Mouse (Mus musculus) adrenal gland (tissue): Measurements from ENCODE around the gene Xpo6.

Experiments used
- intact Hi-C: fragments of 180-260 bp; cut with DNase I; formaldehyde crosslinking; loops from one replicate; pipeline ENCODE4 v1.15.1; 2025
- long read RNA-seq, 2 experiments: library from polyadenylated mRNA; unstranded; transcript quantifications; one replicate each; pipeline ENCODE4 v2.0.0; 2020; ENCODE audit warnings: borderline replicate concordance in 1 of 2; ENCODE audit not compliant: insufficient replicate concordance in 1 of 2

The Xpo6 gene
- long read RNA-seq, experiment 1, full-length matches to known transcripts = 6 of 17 reads
- long read RNA-seq, experiment 1, partial matches to known transcripts = 8 of 17 reads
- long read RNA-seq, experiment 1, other reads (novel, unspliced or antisense) = 3 of 17 reads
- long read RNA-seq, experiment 2, full-length matches to known transcripts = 2 of 9 reads
- long read RNA-seq, experiment 2, partial matches to known transcripts = 7 of 9 reads
- long read RNA-seq, experiment 2, other reads (novel, unspliced or antisense) = 0 of 9 reads

GRCm38 (mm10) chr7:126200178-126200996, at the start of gene Xpo6:
Gene Xpo6, minus strand, starts transcription at chr7:126200501.
- intact Hi-C loops = no loop called here

- intact Hi-C loops = no loop called here
These were observed 49.7 kb upstream of the Xpo6 start for GRCm38 (mm10) chr7:126249986-126250385.

- intact Hi-C loops = no loop called here
These were observed 48.8 kb upstream of the Xpo6 start for GRCm38 (mm10) chr7:126249146-126249545.

- intact Hi-C loops = no loop called here
These were observed 48.4 kb upstream of the Xpo6 start for GRCm38 (mm10) chr7:126248641-126249141.

- intact Hi-C loops = no loop called here
These were observed 47.8 kb upstream of the Xpo6 start for GRCm38 (mm10) chr7:126248088-126248487.

- intact Hi-C loops = no loop called here
These were observed 44.0 kb upstream of the Xpo6 start for GRCm38 (mm10) chr7:126244168-126244750.

- intact Hi-C loops = no loop called here
These were observed 40.6 kb upstream of the Xpo6 start for GRCm38 (mm10) chr7:126240814-126241360.

GRCm38 (mm10) chr7:126236794-126237192, 36.5 kb upstream of the Xpo6 start:
- intact Hi-C loops = no loop called here

GRCm38 (mm10) chr7:126236083-126236793, 35.9 kb upstream of the Xpo6 start:
- intact Hi-C loops = no loop called here

- intact Hi-C loops = no loop called here
These were observed 34.3 kb upstream of the Xpo6 start for GRCm38 (mm10) chr7:126234611-126235010.

GRCm38 (mm10) chr7:126232345-126233071, 32.2 kb upstream of the Xpo6 start:
- intact Hi-C loops = no loop called here

- intact Hi-C loops = no loop called here
These were observed 30.3 kb upstream of the Xpo6 start for GRCm38 (mm10) chr7:126230357-126231148.

- intact Hi-C loops = no loop called here
These were observed 25.8 kb upstream of the Xpo6 start for GRCm38 (mm10) chr7:126226136-126226535.

- intact Hi-C loops = no loop called here
These were observed 22.5 kb upstream of the Xpo6 start for GRCm38 (mm10) chr7:126222753-126223152.

GRCm38 (mm10) chr7:126220611-126221010, 20.3 kb upstream of the Xpo6 start:
- intact Hi-C loops = no loop called here

- intact Hi-C loops = no loop called here
These were observed 18.0 kb upstream of the Xpo6 start for GRCm38 (mm10) chr7:126218311-126218710.

- intact Hi-C loops = no loop called here
These were observed 16.6 kb upstream of the Xpo6 start for GRCm38 (mm10) chr7:126216867-126217266.

- intact Hi-C loops = no loop called here
These were observed 10.6 kb upstream of the Xpo6 start for GRCm38 (mm10) chr7:126210856-126211255.

GRCm38 (mm10) chr7:126200997-126201345, 670 bp upstream of the Xpo6 start:
- intact Hi-C loops = no loop called here

GRCm38 (mm10) chr7:126199691-126200102, 604 bp downstream of the Xpo6 start:
- intact Hi-C loops = loop anchor here (1.0 to 10.0 kb wide), 2 partner anchors 21 to 55 kb away; no protein-coding TSS in a partner anchor
